Mouse (Mus musculus): Measurements from ENCODE around the gene Ccdc186.
"Not testable (repeated sequence)": the region's sequence is repeated elsewhere in the genome, so short reads cannot be mapped to it uniquely, and the experiment has no call there.

The Ccdc186 gene

DNA sequence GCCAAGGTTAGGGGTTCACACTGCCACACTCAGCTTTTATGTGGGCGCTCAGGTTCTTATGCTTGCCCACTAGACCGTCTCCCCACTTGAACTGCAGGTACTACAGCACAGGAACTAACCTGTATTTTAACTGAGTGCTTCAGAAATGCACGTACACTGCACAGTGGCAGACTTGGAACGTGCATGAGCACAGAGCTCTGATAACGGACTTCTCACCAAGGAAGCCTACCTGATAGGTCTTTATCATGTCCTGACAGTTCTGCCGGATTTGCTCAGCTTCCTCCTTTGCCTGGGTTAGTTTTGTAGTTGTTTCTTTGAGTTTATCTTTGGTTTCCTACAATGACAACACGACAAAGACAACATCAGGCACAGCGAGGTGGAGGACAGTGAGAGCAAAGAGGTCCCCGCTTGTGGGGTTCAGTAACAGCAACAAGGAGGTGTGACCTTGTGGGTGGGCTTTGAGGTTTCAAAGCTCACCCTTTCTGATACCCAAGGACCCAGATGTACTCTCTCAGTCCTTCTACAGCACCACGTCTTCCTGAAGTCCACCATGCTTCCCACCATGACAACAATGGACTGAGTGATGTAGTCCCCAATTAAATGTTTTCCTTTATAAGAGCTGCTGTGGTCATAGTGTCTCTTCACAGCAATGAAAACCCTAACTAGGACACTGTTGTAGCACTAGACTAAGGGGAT, 20.2 kb downstream of the Ccdc186 start:
- no peak for DNase-seq (ENCODE audit: low read depth in 1 of 2, low spot score in 2 of 2)

DNA sequence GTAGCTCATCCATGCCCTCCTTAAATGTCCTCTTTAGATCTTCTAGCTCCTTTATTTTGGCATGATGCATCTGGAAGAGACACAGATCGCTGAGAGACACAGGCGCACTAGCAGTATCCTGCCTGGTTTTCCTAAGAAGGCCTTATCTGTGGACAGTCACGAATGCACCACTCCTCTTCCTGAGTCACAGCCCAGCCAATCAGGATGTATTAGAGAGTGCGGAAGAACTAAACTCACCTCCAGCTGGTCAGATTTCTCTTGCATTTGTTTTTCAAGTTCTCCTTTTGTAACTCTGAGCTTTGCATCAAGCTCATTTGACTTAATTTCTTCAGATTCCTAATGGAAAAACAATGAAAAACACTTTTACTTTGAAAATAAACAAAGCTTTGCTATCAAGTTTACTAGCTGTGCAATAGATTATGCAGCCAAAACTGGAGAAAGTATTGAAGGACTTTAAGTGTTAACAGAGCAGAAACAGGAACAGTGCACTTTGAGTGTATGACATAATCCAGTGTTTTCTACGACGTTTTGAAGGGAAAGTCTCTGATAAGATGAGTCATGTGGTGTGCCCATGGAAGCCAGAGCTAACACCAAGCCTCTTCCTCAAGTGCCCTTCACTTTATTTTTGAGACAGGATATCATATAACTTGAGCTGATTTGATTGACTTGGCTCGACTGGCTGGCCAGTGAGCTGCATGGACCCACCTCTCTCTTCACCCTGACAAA, 20.9 kb downstream of the Ccdc186 start:
- no peak for DNase-seq (ENCODE audit: low read depth in 1 of 2, low spot score in 2 of 2)

DNA sequence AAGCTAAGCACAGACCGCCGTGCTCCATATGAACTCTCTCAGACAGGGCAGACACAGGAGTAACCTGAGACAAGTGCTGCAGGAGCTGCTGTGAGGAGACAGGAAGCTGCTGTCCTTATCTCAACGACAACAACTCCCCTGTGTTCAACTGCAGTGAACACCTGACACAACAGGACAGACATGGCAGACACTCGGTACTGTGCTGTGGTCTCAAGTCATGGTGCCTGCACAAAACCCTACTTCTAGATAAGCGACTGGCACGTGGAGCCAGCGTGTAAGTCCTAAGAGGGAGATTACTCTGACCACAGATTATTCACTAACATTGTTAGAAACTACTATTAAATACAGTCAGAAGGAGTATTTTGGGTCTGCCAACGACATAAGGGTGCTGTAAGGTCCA, 21.8 kb downstream of the Ccdc186 start:
- no peak for DNase-seq (ENCODE audit: low read depth in 1 of 2, low spot score in 2 of 2)

DNA sequence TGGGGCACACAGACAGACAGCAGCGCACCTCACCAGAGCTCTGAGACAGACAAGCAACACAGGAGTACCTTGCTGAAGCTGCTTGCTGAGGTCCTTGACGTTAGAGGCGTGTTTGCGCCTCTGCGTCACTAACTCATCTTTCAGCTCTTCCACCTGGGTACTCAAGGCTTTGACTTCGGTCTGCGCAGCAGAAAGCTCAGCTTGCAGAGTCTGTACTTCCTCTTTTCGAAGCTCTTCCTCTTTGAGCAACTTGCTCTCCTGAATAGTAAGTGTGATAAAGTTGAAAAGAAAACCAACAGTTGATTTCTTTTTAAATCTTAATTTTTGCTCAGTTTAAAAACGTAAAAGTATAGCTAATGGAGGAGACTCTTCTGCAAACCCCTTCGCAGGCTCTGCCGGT, 24.6 kb downstream of the Ccdc186 start:
- no peak for DNase-seq (ENCODE audit: low read depth in 1 of 2, low spot score in 2 of 2)

DNA sequence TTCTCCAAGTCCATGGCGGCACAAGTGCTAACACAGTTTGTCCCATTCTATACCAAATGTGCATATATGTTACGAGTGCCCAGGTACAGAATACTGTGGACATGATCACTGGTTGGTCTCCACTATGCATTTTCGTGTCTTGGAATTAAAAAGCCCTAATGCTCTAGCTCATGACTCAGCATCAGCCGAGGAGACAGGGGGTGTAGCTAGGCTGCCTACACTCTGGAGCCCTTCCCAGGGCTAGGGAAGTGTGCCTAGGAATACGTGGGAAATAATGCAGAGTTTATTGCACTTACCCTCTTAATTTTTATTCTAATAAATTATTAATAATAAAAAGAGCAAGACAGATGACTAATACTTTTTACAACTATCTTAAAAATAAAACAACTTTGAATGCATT, 33.0 kb downstream of the Ccdc186 start:
- DNase-seq (ENCODE audit: low read depth in 1 of 2, low spot score in 2 of 2): no peak

DNA sequence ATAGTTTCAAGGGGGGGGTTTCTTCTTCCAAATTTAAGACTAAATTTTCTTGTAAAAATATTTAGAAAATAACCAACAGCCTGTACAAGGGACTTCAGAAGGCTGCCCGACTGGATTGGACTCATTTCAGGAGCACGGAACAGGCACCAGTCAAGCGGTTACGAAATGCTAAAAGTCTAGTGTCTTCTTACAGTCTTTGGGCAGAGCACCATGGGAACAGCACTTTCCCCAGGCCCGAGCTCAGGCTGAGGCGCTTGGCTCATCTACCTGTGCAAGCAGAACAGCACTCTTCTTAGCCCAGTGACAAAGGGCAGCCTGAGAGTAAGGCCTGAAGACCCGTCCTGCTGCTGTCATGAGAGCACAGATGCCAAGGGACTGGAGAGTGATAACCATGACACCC, 34.1 kb downstream of the Ccdc186 start:
- no peak for DNase-seq (ENCODE audit: low read depth in 1 of 2, low spot score in 2 of 2)

DNA sequence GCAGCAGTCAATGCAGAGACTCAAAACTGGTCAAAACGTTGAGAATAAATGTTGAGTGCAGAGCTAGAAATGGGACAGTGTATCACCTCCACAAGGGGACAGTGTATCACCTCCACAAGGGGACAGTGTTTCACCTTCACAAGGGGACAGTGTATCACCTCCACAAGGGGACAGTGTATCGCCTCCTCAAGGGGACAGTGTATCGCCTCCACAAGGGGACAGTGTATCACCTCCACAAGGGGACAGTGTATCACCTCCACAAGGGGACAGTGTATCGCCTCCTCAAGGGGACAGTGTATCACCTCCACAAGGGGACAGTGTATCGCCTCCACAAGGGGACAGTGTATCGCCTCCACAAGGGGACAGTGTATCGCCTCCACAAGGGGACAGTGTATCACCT, 43.5 kb downstream of the Ccdc186 start:
- DNase-seq (ENCODE audit: low read depth in 1 of 2, low spot score in 2 of 2): not testable (repeated sequence)

DNA sequence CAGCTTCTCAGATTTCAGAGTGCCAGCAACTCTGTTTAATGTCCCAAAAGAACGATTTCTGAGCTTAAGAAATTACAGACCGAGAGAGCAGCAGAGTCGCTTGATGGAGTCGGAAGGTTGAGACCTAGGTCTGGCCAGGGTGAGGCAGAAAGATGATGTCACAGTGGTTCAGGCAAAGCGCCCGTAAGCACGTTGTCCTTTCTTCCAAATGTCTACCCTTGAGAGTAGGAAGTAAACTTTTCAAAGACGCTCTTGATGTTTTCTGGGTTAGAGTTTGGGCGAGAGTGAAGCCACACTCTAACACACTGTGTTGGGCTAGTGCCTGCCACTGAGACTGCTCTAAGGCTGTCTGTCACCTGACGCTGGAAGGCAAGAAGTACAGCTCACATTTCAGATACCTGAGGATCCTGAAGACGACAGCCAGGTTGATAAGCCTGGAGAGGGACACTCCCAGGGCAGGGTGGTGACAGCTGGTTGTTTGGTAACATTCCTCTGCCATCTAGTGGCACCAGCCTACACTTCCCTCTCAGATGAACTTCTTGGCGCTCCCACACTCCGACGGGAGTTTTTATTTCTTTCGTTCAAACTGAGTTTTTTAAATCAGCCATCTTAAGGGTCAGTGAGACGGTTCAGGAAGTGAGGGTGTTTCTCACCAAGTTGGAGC, 45.1 kb downstream of the Ccdc186 start:
- peak in 1 of 2 experiments; percentile 25 for DNase-seq (ENCODE audit: low read depth in 1 of 2, low spot score in 2 of 2)

DNA sequence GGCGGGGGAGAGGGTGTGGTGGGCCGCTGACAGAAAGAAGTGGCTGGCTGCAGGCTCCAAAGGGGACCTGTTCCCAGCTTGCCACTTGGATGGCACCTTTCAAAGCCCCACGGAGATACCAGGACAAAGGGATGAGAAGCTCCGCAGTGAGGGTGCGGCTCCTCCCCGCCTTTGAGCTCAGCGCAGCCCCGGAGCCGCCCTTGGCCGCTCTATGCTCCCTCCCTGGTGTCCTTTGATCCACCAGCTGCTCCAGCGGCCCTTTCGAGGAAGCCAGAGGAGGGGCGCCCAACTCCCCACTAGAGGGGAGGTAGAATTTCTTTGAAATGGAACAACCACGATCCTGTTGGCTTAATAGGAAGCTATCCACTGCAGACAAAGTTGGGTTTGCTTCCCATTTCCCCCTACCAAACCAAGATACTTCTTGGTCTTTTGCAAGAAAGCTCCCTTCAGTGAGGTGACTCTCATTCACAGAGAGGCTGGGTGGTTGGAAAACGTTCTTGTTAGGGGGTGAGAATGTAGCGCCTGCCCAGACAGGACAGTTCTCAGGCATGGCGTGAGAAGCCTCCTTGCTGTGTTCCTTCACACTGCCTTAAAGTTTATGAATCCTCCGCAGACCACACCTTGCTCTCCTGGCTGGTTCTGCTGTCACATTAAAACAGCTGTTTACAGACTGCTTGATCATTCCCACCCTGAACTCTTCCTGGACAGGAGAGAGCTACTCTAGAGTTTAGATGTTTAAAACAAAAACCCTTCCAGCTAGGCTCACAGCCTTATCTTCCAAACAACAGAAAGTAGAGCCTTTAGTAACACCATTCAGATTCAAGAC, 45.9 kb downstream of the Ccdc186 start:
- no peak for DNase-seq (ENCODE audit: low read depth in 1 of 2, low spot score in 2 of 2)

DNA sequence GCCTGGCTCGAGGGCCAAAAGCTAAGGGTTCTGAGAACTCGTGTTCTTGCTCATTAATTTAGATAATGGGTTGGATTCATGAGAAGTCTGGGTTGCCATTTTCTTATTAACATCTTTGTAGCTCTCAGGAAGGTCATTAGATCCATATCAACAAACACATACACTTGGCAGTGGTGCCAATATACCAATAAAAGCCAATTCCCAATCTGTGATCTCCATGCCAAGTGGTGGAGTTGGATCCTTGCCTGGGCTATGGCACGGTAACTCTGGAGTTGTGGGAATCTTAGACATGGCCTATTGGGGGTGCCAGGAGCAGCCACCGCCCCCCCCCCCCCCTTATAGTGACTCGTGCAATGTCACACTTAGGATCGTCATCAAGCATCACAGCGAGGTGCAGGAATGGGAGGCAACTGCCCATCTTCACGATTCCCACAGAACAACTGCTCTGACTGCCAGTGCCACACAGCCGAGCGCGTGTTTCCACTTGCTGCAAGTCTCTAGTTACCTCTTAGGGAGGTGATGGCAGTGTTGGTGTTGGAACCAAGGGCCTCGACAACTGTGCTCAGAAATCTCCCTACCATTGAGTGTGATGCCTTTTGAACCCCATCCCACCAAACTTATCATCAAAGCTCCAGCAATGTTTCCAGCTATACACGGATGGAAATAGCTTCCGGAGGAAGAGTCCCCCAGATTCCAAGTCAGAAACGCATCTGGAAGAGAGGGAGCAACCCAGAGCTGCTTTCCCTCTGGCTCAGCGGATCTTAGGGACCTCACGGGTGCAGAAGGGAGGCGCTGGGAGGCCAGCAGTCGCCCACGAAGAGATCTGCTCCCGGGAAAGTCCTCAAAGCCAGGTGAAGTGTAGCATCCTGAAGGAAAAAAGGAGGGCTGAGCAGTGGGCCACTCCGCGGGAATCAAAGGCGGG, 46.8 kb downstream of the Ccdc186 start:
- DNase-seq (ENCODE audit: low read depth in 1 of 2, low spot score in 2 of 2): no peak

DNA sequence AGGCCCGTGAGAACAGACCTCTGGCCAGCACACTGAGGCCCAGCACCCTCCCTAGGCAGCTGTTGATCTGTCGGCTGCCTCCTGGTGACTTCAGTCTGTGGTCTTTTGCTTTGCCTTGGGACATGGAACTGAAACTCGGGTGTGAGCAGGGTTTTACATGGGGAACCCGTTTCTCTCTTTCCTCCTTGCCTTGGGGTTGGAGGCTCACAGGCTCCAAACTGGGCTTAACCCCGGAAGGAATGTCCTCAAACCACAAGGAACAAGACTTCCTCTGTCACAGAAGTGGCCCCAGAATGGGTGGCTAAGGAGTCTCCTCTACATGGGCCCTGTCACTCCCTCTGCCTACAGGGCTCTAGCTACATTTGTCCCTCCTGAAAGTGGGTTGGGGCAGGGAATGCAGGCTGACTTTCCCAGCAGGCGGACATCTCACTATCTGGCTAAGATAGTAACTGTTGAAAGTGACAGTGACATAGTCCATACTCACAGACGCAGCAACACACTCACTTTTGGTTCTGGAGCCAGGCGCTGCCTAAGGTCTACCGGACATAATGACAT, 47.5 kb downstream of the Ccdc186 start:
- peak; percentile 79 to 81 for DNase-seq (ENCODE audit: low read depth in 1 of 2, low spot score in 2 of 2)

DNA sequence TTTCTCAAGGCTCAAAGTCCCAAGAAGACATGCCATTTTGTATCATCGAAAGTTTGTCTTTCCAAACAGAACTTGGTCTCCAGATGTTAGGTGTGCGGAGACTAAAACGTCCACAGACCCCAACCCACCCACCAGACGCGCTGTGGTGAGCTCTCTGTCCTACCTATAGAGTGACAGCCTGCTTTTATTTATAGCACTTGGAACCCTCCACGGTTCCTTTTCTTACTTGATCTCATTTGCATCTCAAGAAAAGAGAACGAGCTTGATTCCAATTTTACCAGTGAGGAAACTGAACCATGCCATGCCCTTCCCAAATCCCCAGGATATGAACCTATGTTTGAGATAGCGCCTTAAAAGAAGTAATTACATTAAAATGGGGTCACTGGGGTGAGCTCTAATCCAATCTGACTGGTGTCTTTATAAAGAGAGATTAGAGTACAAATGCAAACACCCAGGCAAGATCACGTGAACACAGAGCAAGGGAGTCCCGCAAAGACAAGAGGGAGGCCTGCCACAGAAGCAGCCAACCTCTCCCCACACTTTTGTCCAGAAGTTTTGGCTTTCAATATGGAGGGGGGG, 48.5 kb downstream of the Ccdc186 start:
- no peak for DNase-seq (ENCODE audit: low read depth in 1 of 2, low spot score in 2 of 2)

DNA sequence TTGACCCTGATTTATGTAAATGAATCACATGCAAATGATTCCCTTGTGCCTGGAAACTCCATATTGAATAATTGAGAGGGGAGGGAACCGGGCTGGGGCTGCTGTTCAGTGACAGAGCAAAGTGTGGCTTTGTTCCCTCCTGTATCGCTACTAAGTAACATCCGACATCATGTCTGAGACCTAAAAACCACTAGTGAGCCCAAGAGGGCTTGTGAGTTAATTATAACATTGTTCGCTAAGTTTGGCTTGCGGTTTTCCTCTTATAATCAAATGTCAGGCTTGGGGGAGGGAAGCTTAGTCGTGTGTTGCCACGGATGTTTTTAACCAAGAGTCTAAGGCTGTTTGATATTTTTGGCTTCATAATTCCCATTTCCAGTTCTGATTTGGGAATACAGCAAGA, 49.8 kb downstream of the Ccdc186 start:
- no peak for DNase-seq (ENCODE audit: low read depth in 1 of 2, low spot score in 2 of 2)

DNA sequence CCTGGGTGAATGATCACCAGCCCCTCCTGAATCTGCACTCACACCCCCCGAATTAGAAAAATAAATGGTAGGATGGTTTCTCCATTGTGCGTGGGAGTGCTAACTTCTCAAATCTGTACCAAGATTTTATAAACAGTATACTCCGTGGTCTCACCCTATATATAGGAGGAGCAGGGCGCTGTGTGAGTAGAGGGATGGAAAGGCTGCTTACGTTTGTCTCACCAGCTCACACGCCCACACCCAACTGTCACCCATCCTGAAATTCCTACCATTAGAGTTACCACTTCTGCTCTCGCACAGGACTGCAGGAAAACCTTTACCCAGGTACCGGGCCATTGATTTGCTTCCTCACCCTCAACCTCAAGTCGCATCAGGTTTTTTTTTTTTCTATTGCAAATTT, 53.0 kb downstream of the Ccdc186 start:
- DNase-seq (ENCODE audit: low read depth in 1 of 2, low spot score in 2 of 2): no peak

DNA sequence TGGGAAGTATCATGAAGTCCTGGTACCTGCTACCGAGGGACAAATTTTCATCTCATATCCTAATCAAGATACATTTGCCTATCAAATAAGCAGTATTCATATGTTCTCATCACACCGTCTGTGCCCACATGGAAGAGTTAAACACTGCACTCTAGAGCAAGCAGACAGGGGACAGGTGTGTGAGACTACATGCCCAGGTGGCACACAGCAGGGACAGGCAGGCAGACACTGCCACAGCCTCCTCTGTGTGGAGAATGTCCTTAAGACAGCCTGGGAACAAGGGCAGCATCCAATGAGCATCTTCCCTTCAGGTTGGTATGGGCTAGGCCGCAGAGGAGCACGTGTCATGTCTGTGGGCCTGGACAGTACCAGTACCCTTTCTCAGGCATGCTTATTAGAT, 59.3 kb downstream of the Ccdc186 start:
- DNase-seq (ENCODE audit: low read depth in 1 of 2, low spot score in 2 of 2): no peak

DNA sequence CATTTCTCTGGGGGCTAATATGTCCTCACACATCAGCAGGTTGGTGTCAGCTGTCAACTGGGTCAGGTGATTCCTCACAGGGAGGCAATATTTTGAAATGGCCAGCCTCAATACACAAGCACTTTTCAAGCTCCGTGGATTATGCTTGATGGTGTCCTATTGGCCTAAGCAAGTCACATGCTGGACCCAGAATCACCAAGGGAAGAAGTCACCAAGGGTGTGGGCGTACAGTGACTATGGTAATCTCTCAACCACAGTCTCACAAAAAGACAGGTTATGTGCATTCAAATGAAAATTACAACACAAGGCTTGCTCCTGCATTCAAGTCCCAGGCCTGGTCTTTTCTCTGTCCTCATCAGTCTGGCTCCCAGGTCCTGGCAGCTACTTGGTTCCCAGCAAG, 60.3 kb downstream of the Ccdc186 start:
- no peak for DNase-seq (ENCODE audit: low read depth in 1 of 2, low spot score in 2 of 2)

DNA sequence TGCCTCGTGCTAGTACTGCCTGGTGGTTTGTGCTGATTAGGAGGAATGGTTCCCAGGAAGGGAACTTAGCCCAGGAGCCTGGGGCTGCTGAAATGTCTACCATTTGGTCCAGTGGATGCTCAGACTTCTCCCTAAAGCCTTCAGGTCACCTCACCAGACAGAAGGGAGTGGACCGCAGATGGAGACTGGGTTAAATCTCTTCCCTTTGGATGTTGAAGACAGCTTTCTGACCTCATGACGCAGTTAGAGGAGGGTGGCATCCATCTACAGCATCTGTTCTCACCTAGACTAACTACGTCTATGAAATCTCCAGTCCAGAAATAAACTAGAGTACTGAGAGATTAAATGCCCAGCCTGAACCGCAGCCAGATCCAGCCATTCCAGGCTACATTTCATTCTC, 60.9 kb downstream of the Ccdc186 start:
- DNase-seq (ENCODE audit: low read depth in 1 of 2, low spot score in 2 of 2): no peak

DNA sequence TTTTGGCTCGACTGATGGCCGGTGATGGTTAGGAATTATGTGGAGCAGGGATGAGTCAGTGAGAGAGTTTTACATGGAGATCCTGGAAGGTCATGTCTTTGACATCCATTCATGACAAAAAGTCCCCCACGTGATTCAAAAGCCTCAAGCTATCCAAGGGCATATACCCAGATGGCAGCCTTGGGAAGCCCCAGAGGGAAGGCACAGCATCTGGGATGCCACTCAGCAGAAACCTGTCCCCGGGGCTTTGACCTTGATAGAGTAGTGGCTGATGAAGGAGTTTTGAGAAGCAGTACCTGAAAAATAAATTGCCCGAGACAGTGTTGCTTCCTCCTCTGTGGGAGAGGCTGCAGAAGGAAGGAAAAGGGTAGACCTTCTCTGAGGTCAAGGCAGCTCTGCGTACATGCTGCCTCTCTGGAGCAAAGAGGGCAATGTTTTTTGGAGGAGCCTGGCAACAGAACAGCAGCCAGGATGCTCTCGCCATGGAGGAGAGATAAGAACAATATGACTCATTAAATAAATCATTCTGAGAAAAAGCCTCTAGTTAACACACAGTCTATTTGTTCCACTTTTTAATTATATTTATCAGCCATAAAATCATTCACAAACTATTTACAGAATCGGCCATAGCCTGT, 61.6 kb downstream of the Ccdc186 start:
- DNase-seq (ENCODE audit: low read depth in 1 of 2, low spot score in 2 of 2): no peak

DNA sequence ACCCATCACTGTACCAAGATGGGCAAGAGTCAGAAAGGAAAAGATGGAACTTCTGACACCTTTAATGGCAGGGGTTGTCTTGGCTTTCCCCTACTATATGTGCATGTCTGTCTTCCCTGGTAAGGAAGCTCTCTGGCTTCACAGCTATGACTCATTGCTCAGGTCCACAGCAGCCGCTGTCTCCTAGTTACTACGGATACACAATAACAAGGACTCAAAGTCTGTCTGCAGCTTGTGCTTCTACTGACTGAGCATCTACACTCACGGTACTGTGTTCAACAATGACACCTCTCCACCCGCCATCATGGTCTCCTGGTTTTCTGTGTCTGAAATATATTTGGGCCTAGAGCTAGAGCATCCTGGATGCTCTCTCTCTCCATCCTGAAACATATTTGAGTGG, 62.2 kb downstream of the Ccdc186 start:
- DNase-seq (ENCODE audit: low read depth in 1 of 2, low spot score in 2 of 2): no peak
